Mouse (Mus musculus) heart, postnatal 0 days (tissue): ENCODE measurements at regions not wholly inside any gene's neighbourhood (a gene's known extent, or its start where the extent isn't known, plus 50 kb on each side); places are given as distances from the start of the nearest gene placed in this dataset.

Experiments
- CTCF ChIP-seq: IDR thresholded peaks from 2 replicates; pipeline ENCODE4 v1.5.1; 2016; ENCODE audit warnings: antibody characterized with exemption, control low read depth, low read depth
- EP300 ChIP-seq: IDR thresholded peaks from 2 replicates; pipeline ENCODE4 v1.6.1; 2016; ENCODE audit warnings: antibody characterized with exemption, low read depth

- TF ChIP-seq CTCF, result no peak
- TF ChIP-seq EP300, result no peak
Measured at GRCm38 (mm10) chr11:23131122-23131521, 123.8 kb downstream of the Fam161a start.
